Mouse (Mus musculus) ES-E14 (cell line): ENCODE results near the gene Phkb.

Experiments
- HCFC1 ChIP-seq: IDR thresholded peaks from 2 replicates; pipeline ENCODE4 v1.6.1; 2012; ENCODE audit warnings: low read length, inconsistent platforms, borderline replicate concordance; ENCODE audit not compliant: insufficient read depth
- MAFK ChIP-seq: IDR thresholded peaks from 2 replicates; pipeline ENCODE4 v1.6.1; 2014; ENCODE audit warnings: mild to moderate bottlenecking, low read depth, low read length, inconsistent platforms; ENCODE audit not compliant: insufficient read depth
- ZNF384 ChIP-seq: IDR thresholded peaks from 2 replicates; pipeline ENCODE4 v1.6.1; 2012; ENCODE audit warnings: low read depth, low read length, inconsistent platforms

DNA sequence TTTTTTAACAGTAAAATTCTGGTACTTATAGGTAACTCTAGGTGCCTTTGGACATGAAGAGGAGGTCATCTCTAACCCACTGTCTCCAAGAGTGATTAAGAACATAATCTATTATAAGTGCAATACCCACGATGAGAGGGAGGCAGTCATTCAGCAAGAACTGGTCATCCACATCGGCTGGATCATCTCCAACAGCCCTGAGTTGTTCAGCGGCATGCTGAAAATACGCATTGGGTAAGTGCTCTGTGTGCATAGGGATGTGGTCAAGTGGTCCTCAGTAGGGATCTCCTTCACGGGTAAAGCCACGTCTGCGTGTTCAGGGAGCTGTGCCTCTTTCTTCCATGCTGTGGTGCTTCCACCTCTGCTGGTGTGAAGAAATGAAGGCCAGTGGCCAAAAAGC lies 188.7 kb downstream of the Phkb start:
- TF ChIP-seq MAFK (no peak), ZNF384 (no peak), HCFC1 (no peak)
